Mouse (Mus musculus) CH12.LX (cell line): Measurements from ENCODE around the gene Olfr822. TPM values are rescaled to one million over a fixed set of nuclear protein-coding genes. Genes with fewer than 3 reads are reported as not detected.
"Not testable (repeated sequence)": the region's sequence is repeated elsewhere in the genome, so short reads cannot be mapped to it uniquely, and the experiment has no call there.

Experiments used
- DNase-seq: peaks from one replicate; pipeline ENCODE4 v3.0.0-alpha.2; 2013; ENCODE audit errors: extremely low read depth
- H3K27ac ChIP-seq: 2 replicates; pipeline ENCODE4 v1.5.1; 2012; ENCODE audit warnings: low read depth, mild to moderate bottlenecking, control low read depth, moderate library complexity; ENCODE audit not compliant: insufficient read depth
- H3K27me3 ChIP-seq: replicated peaks from 2 replicates; pipeline ENCODE3; 2012; ENCODE audit warnings: inconsistent platforms
- H3K36me3 ChIP-seq, 2 experiments: replicated peaks in 1 of 2; 2 replicates each; pipeline versions ENCODE3 to v1.6.1; 2012; ENCODE audit warnings: inconsistent platforms in 1 of 2, low read length in 1 of 2, mild to moderate bottlenecking in 1 of 2, mixed read lengths in 1 of 2, moderate library complexity in 1 of 2; ENCODE audit not compliant: control insufficient read depth in 1 of 2, insufficient read depth in 1 of 2
- H3K4me1 ChIP-seq, 2 experiments: 2 replicates each; pipeline ENCODE4 v1.6.1; 2012; ENCODE audit warnings: inconsistent platforms in 1 of 2, moderate library complexity in 1 of 2; ENCODE audit not compliant: insufficient read depth in 2 of 2, control insufficient read depth in 1 of 2
- H3K4me2 ChIP-seq: 2 replicates; pipeline ENCODE4 v1.6.1; 2012; ENCODE audit warnings: low read depth, mild to moderate bottlenecking, control low read depth; ENCODE audit not compliant: poor library complexity, insufficient read depth, severe bottlenecking
- H3K4me3 ChIP-seq, 3 experiments: fragments of 150-350 bp in 1 of 3; sonication (generic) in 1 of 3; replicated peaks in 1 of 3; 2 replicates each; pipeline versions ENCODE3 to v1.5.1; 2011 to 2012; ENCODE audit warnings: low read depth in 2 of 3, low read length in 2 of 3, mild to moderate bottlenecking in 2 of 3, moderate library complexity in 2 of 3, control low read depth in 1 of 3, improper control_type of control experiment in 1 of 3, inconsistent platforms in 1 of 3, mixed read lengths in 1 of 3; ENCODE audit not compliant: poor library complexity in 1 of 3
- H3K79me2 ChIP-seq: replicated peaks from 2 replicates; pipeline ENCODE4 v1.6.1; 2012; ENCODE audit warnings: mild to moderate bottlenecking, moderate library complexity; ENCODE audit not compliant: control insufficient read depth, poor library complexity, insufficient read depth, severe bottlenecking; ENCODE audit errors: extremely low read depth
- H3K9ac ChIP-seq: 2 replicates; pipeline ENCODE4 v1.6.1; 2012; ENCODE audit warnings: low read depth, mild to moderate bottlenecking, control low read depth, moderate library complexity; ENCODE audit not compliant: insufficient read depth
- H3K9me3 ChIP-seq: replicated peaks from 2 replicates; pipeline ENCODE3; 2012; ENCODE audit warnings: low read length, inconsistent platforms, mixed read lengths
- dilution Hi-C: fragments of 300-500 bp; cut with MboI; formaldehyde crosslinking; loops from 2 replicates; pipeline ENCODE4 v1.14.3; 2020; ENCODE audit warnings: low sequenced_read_pairs; ENCODE audit not compliant: extremely low pct_unique_long_range_greater_than_20kb, extremely low pct_ligation_motif_present
- in situ Hi-C: fragments of 300-500 bp; cut with MboI; formaldehyde crosslinking; loops from 3 replicates; pipeline ENCODE4 v1.14.3; 2019; ENCODE audit warnings: low sequenced_read_pairs, low pct_ligation_motif_present, low pct_unique_long_range_greater_than_20kb, mixed read lengths
- polyA plus RNA-seq: library from polyadenylated mRNA; unstranded; fragments of >175 nt; gene quantifications from 2 replicates; pipeline ENCODE4 v1.2.1, GENCODE M21; 2012; ENCODE audit warnings: low read depth; ENCODE audit not compliant: insufficient read length
- total RNA-seq, 2 experiments: library from RNA; depleted of rRNA; stranded (reverse); fragments of 300-350 nt in 1 of 2; fragments of >200 nt in 1 of 2; gene quantifications; 2 replicates each; pipeline ENCODE4 v1.2.3; 2012 to 2014

Gene Olfr822
- total and polyA plus RNA-seq, 3 experiments = not detected

- H3K79me2 ChIP-seq, H3K4me2 ChIP-seq, H3K27ac ChIP-seq, H3K27me3 ChIP-seq, H3K36me3 ChIP-seq, H3K4me1 ChIP-seq, H3K4me3 ChIP-seq, in situ Hi-C loops, DNase-seq, H3K9ac ChIP-seq, dilution Hi-C loops, H3K9me3 ChIP-seq: not testable (repeated sequence)
Observed at GRCm38 (mm10) chr10:130116045-130116444, 45.0 kb downstream of the Olfr822 start.

Other genes with a start within 250 kb of the Olfr822 start
- not detected in 2 replicates for gene Olfr812, start 225.1 kb upstream of the Olfr822 start, total RNA-seq (2012; rRNA removed)
- not detected in 2 replicates for gene Olfr812, start 225.1 kb upstream of the Olfr822 start, total RNA-seq (2014; rRNA removed)
- not detected in 2 replicates for gene Olfr812, start 225.1 kb upstream of the Olfr822 start, polyA plus RNA-seq
- not detected in 2 replicates for gene Olfr813, start 215.8 kb upstream of the Olfr822 start, total RNA-seq (2012; rRNA removed)
- gene Olfr813, start 215.8 kb upstream of the Olfr822 start, total RNA-seq (2014; rRNA removed) = not detected in 2 replicates
- gene Olfr813, start 215.8 kb upstream of the Olfr822 start, polyA plus RNA-seq = not detected in 2 replicates
- not detected in 2 replicates for gene Olfr814, start 191.4 kb upstream of the Olfr822 start, total RNA-seq (2012; rRNA removed)
- not detected in 2 replicates for gene Olfr814, start 191.4 kb upstream of the Olfr822 start, total RNA-seq (2014; rRNA removed)
- not detected in 2 replicates for gene Olfr814, start 191.4 kb upstream of the Olfr822 start, polyA plus RNA-seq
- gene Olfr815, start 165.3 kb upstream of the Olfr822 start, total RNA-seq (2012; rRNA removed) = not detected in 2 replicates
- not detected in 2 replicates for gene Olfr815, start 165.3 kb upstream of the Olfr822 start, total RNA-seq (2014; rRNA removed)
- not detected in 2 replicates for gene Olfr815, start 165.3 kb upstream of the Olfr822 start, polyA plus RNA-seq
- not detected in 2 replicates for gene Olfr816, start 155.6 kb upstream of the Olfr822 start, total RNA-seq (2012; rRNA removed)
- gene Olfr816, start 155.6 kb upstream of the Olfr822 start, total RNA-seq (2014; rRNA removed) = not detected in 2 replicates
- gene Olfr816, start 155.6 kb upstream of the Olfr822 start, polyA plus RNA-seq = not detected in 2 replicates
- gene Olfr818, start 122.1 kb upstream of the Olfr822 start, total RNA-seq (2012; rRNA removed) = not detected in 2 replicates
- not detected in 2 replicates for gene Olfr818, start 122.1 kb upstream of the Olfr822 start, total RNA-seq (2014; rRNA removed)
- gene Olfr818, start 122.1 kb upstream of the Olfr822 start, polyA plus RNA-seq = not detected in 2 replicates
- not detected in 2 replicates for gene Olfr819, start 103.9 kb upstream of the Olfr822 start, total RNA-seq (2012; rRNA removed)
- gene Olfr819, start 103.9 kb upstream of the Olfr822 start, total RNA-seq (2014; rRNA removed) = not detected in 2 replicates
- gene Olfr819, start 103.9 kb upstream of the Olfr822 start, polyA plus RNA-seq = not detected in 2 replicates
- not detected in 2 replicates for gene Olfr247, start 95.1 kb upstream of the Olfr822 start, total RNA-seq (2012; rRNA removed)
- gene Olfr247, start 95.1 kb upstream of the Olfr822 start, total RNA-seq (2014; rRNA removed) = not detected in 2 replicates
- not detected in 2 replicates for gene Olfr247, start 95.1 kb upstream of the Olfr822 start, polyA plus RNA-seq
- gene Gm10310, start 86.1 kb upstream of the Olfr822 start, total RNA-seq (2012; rRNA removed) = not detected in 2 replicates
- not detected in 2 replicates for gene Gm10310, start 86.1 kb upstream of the Olfr822 start, total RNA-seq (2014; rRNA removed)
- not detected in 2 replicates for gene Gm10310, start 86.1 kb upstream of the Olfr822 start, polyA plus RNA-seq
- gene Olfr820, start 58.6 kb upstream of the Olfr822 start, total RNA-seq (2012; rRNA removed) = not detected in 2 replicates
- not detected in 2 replicates for gene Olfr820, start 58.6 kb upstream of the Olfr822 start, total RNA-seq (2014; rRNA removed)
- not detected in 2 replicates for gene Olfr820, start 58.6 kb upstream of the Olfr822 start, polyA plus RNA-seq
- gene Olfr821, start 40.9 kb upstream of the Olfr822 start, total RNA-seq (2012; rRNA removed) = not detected in 2 replicates
- gene Olfr821, start 40.9 kb upstream of the Olfr822 start, total RNA-seq (2014; rRNA removed) = not detected in 2 replicates
- gene Olfr821, start 40.9 kb upstream of the Olfr822 start, polyA plus RNA-seq = not detected in 2 replicates
- gene Olfr823, start 44.2 kb downstream of the Olfr822 start, total RNA-seq (2012; rRNA removed) = not detected in 2 replicates
- not detected in 2 replicates for gene Olfr823, start 44.2 kb downstream of the Olfr822 start, total RNA-seq (2014; rRNA removed)
- not detected in 2 replicates for gene Olfr823, start 44.2 kb downstream of the Olfr822 start, polyA plus RNA-seq
- not detected in 2 replicates for gene Olfr824, start 58.8 kb downstream of the Olfr822 start, total RNA-seq (2012; rRNA removed)
- not detected in 2 replicates for gene Olfr824, start 58.8 kb downstream of the Olfr822 start, total RNA-seq (2014; rRNA removed)
- not detected in 2 replicates for gene Olfr824, start 58.8 kb downstream of the Olfr822 start, polyA plus RNA-seq
- gene Olfr825, start 95.6 kb downstream of the Olfr822 start, total RNA-seq (2012; rRNA removed) = not detected in 2 replicates
- gene Olfr825, start 95.6 kb downstream of the Olfr822 start, total RNA-seq (2014; rRNA removed) = not detected in 2 replicates
- not detected in 2 replicates for gene Olfr825, start 95.6 kb downstream of the Olfr822 start, polyA plus RNA-seq
- not detected in 2 replicates for gene Olfr826, start 113.0 kb downstream of the Olfr822 start, total RNA-seq (2012; rRNA removed)
- gene Olfr826, start 113.0 kb downstream of the Olfr822 start, total RNA-seq (2014; rRNA removed) = not detected in 2 replicates
- gene Olfr826, start 113.0 kb downstream of the Olfr822 start, polyA plus RNA-seq = not detected in 2 replicates
- not detected in 2 replicates for gene Olfr827, start 143.2 kb downstream of the Olfr822 start, total RNA-seq (2012; rRNA removed)
- not detected in 2 replicates for gene Olfr827, start 143.2 kb downstream of the Olfr822 start, total RNA-seq (2014; rRNA removed)
- not detected in 2 replicates for gene Olfr827, start 143.2 kb downstream of the Olfr822 start, polyA plus RNA-seq
- gene Neurod4, start 209.0 kb downstream of the Olfr822 start, total RNA-seq (2012; rRNA removed) = 0.13 and 0.17 TPM in 2 replicates
- 0.08 and 0.24 TPM in 2 replicates for gene Neurod4, start 209.0 kb downstream of the Olfr822 start, total RNA-seq (2014; rRNA removed)
- gene Neurod4, start 209.0 kb downstream of the Olfr822 start, polyA plus RNA-seq = 0.13 TPM in 1 of 2 replicates, not detected in the other